Mouse (Mus musculus) adrenal gland, adult (tissue): ENCODE data around the gene Zfp740.
"Not testable (repeated sequence)": the region's sequence is repeated elsewhere in the genome, so short reads cannot be mapped to it uniquely, and the experiment has no call there.

ENCODE experiments used
- DNase-seq, 2 experiments: peaks; one replicate each; pipeline ENCODE4 v3.0.0; 2022 to 2023; ENCODE audit warnings: low spot score in 1 of 2; ENCODE audit not compliant: inconsistent age in 2 of 2

Zfp740 gene

DNA sequence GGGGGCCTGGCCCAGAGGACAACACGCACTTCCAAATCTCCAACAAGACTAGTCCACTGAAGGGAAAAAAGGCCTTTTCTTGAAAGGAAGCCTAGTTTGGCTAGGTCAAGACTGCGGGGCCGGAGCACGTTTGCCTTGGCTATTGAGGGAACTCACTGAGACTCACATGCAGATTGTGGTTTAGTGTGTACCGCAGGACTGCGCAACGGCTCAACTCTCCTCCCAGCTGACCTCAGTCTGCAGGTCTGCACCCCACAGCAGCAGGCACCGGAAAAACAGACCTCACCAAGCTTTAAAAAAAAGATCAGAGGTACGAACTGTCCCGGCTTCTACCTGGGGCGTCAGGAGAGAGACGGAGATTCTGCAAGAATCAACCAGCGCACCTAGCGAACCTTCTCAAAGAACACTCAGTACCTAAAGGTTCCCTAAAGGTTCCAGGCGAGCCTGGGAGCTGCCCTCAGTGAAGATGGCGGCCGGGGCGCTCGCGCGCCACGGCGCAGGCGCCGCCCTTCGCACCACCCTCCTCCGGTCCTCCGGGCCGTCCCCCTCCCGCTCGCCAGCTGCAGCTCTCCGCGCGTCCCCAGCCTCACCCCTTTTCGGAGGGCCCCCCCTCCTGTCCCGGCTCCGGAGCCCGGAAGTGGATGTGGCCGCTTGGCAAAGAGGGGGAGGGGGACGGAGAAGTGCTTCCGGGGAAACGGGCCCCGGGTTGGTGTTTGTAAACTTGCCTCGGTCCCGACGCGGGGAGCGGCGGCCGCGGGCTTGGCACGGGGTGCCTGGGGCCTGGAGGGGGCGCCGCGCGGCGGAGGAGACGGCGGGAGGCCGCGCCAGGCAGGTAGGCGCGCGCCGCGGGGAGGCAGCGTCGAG, at the start of gene Zfp740:
Zfp740 (plus strand) TSS at position 279 of the 864 bp plus-strand sequence.
- DNase-seq: peak; percentile 98 to 99

DNA sequence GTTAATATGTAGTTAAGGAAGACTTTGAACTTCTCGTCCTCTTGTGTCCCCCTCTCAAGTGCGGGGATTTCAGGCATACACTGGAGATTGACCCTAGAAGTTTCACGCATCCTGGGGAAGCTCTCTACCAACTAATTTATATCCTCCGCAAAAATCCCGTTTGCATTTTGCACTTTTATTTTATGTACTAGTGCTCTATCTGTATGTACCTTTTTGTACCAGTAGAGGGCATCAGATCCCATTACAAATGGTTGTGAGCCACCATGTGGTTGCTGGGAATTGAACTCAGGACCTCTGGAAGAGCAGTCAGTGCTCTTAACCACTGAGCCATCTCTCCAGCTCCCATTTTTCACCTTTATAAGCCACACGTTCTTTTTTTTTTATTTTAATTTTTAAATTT, 48.0 kb upstream of the Zfp740 start:
- DNase-seq: not testable (repeated sequence)

DNA sequence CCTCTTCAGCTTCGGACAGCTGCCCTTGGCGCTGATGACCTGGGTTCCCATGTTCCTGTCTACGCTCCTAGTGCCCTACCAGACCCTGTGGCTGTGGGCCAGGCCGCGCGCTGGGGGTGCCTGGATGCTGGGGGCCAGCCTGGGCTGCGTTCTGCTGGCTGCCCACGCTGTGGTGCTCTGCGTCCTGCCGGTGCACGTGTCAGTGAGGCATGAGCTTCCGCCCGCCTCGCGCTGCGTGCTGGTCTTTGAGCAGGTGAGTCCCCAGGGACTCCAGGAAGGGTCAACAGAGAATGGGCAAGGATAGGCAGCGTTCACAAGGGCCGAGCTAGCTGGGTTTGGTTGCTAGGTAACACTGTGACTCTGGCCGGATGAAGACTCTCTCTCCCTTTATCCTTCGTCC, 46.2 kb upstream of the Zfp740 start:
- no peak for DNase-seq

DNA sequence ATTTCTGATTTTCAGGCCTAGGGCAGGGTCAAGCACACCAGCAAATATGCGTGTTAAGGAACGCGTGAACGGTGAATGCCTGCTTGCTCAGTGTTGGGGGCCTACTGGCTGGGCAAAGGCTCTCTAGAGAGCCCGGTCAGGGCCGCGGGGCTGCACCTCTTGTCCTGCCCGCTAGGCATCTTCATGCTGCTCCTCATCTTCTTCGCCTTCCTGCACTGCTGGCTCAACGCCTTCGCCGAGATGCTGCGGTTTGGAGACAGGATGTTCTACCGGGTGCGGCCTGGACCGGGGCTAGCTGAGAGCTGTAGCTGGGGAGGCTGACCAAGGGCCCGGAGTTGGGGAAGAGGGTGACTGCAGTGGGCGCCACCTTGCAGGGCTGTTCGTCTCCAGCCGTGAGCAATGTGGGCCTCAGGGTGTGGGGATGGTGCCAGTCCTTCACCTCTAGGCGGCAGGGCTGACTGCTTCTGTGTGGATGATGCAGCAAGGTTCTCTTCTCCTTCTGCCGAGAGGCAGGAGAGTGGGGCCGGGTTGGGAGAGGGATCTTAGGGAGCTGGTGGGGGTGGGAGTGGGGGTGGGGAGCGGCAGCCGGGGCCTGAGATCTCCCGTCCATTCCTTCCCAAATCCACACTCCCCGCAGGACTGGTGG, 42.5 kb upstream of the Zfp740 start:
- DNase-seq: no peak

DNA sequence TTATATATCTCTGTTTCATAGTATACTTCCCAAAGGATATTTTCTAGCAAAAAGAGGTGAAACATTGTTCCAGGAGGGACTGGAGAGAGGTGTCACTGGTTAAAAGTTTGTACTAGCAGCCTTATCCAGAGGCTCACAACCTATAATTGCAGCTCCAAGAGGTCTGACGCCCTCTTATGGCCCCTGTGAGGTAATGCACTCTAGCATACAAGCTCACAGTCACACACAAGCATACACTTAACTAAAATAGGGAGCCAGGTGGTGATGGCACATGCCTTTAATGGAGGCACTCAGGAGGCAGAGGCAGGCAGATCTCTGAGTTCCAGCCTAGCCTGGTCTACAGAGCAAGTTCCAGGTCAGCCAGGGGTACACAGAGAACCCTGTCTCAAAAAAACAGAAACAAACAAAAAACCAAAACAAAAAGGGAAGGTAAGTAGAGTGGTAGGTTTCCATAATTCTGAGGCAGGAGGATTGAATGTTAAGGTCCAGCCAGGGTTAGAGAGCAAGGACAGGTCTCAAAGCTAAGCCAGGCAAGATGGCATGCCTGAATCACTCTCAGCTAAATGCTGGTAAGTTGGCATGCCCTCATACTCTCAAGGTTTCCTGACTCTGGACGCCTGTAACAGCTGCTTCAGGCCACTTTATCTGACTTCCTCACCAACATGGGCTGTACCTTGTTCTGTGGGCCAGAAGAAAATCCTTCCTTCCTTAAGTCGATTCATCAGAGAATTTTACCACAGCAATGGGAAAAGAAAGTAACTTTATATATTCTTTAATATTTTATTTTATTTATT, 39.0 kb upstream of the Zfp740 start:
- DNase-seq: peak in 1 of 2 experiments; percentile 77

DNA sequence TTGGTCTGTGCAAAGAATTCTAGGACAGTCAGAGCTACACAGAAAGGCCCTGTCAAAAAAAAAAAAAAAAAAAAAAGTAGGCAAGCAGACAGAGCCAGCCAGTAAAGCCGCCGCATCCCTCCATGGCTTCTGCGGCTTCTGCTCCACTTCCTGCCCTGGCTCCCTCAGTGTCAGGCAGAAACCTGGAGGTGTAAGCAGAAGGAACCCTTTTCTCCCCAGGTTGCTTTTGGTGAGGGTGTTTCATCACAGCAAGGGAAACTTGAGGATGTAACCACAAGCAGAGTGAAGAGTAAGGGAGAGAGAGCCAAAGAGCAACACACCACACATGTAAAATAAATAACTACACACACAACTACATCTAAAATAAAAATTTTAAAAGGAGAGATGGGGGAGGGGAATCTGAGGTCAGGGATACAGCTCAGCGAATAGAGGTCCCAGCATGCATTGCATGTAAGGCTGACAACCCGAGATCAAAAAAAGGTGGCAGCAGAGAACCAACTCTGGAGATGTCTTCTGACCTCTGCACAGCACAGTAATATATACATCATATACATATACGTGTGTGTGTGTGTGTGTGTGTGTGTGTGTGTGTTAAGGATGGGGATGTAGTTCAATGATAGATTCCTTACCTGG, 37.5 kb upstream of the Zfp740 start:
- no peak for DNase-seq

DNA sequence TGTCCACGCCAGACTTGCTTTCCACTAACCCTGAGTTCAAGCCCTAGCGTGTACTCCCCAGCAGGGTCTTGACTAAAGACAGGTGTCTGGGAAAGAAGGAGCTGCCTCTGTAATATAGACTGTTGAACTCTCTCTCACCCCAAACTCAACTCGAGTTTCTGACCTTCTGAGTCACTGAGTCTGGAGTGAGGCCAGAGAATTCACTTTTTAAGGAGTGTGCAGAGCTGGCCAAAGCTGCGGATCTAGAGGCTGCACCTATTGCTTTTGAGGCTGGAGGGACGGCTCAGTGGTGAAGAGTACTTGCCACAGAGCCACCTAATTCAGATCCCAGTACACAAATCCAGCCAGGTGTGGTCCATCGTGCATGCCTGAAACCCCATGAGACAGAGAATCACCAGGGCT, 35.4 kb upstream of the Zfp740 start:
- peak; percentile 72 to 92 for DNase-seq

DNA sequence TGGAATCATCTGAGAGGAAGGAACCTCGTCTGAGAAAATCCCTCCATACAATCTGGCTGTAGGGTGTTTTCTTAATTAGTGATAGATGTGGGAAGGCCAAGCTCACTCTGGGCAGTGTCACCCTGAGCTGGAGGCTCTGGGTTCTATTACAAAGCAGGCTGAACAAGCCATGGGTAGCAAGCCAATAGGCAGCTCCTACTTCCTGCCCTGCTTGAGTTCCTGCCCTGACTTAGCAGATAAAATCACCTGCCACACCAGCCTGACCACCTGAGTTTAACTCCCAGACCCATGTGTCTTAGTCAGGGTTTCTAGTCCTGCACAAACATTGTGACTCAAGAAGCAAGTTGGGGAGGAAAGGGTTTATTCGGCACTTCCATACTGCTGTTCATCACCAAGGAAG, 34.0 kb upstream of the Zfp740 start:
- DNase-seq: no peak

DNA sequence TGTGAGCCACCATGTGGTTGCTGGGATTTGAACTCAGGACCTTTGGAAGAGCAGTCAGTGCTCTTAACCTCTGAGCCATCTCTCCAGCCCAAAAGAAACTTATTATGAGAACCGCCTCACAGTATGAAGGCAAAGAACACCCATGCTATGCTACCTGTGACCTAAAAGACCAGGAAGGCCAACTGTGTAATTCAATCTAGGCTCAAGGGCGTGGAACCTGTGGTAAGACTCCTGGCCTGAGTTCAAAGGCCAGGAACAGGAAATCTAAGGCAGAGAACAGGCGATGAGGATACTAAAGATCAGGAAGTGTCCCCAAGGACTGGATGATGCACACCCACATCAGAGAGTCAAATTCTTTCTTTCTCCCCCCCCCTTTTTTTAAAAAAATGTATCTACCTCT, 29.5 kb upstream of the Zfp740 start:
- no peak for DNase-seq

DNA sequence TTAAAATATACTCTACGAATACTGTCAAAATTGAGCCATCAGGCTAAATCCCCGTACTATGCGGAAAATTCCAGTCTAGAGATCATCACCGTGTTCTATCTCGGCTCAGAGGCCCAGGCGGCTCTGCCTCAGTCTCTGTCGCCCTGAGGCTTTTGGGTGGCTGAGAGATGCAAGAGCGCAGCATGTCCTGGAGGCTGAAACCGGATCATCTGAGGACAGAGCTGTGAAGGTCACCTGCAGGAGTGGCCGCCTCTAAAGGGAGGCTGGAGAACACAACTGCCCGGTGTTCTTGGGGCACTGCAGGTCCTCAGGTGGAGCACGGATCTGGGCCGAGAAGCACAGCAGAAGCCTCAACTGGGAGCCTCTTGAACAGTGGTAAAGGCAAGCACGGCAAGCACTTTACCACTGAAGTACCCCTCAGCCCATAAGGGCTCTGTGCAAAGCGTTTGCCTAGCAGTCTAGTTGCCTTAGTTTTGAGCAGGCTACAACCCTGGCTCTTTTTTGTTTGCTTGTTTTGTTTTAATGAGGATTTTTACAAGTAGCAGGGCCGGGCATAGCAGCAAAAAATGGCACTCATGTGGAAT, 27.2 kb upstream of the Zfp740 start:
- DNase-seq: peak in 1 of 2 experiments; percentile 65

DNA sequence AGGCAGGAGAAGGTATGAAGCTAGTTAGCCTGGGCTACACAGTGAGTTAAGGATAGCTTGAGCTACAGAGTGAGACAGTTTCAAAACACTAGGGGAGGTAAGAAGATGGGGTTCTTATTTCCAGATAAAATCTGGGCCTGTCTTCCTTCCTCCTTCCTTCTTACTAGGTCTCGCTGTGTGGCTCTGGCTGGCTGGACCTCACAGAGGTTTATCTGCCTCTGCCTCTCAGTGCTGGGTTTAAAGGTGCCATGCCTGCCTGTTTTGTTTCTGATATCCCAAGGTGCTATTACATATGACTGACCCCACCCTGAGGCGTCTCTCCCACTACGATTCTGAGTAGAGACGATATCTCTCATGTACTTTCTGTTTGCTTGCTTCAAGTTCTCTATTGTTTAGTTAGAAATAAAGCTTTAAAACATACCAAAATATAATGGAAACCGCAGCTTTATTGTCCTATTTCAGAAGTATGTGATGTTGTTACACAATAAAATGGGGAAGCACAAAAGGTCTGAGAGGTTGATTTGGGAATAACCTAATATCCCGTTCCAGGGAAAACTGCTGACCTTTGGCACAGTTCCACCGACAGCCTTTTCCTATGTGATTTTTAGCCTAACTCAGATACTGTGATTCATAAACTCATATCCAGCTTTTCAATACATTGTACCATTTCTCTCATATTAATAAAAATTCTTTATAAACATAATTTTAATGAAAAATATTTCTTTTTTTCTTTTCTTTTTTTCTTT, 26.3 kb upstream of the Zfp740 start:
- peak in 1 of 2 experiments; percentile 67 for DNase-seq

DNA sequence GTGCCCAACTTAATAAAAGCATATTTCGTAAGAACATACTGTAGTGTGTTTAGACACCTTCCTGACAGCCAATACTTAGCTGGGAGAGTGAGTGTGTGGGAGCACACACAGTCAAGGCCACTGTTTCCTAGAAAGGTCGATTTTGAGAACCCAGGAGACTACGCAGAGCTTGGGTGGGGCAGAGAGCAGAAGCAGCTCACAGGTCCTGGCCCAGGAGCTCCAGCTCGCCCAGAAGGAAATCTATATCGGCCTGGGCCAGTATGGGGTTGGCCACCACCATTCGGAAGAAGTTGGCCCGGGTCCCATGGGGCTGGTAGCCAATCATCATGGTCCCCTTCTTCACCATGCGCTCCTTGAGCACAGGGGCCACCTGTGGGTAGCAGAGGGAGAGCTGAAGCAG, 25.6 kb upstream of the Zfp740 start:
- peak; percentile 38 to 67 for DNase-seq

DNA sequence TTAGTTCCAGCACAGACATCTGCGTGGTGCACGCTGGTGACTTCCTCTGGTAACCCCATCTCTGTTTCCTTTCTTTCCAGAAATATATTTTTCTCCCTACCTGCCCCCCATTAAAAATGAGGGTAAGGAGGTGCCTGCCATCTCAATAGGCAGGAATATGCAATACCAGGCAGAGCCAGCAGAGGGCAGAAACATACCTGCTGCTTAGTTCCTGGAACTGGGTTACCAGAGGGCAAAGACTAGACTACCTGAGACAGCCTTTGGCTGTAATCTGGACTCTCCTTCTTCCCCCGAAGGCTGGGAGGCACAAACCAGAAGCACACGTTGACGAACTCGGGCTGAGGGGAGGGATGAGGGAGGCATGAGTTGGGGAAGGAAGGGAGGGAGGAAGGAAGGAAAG, 24.8 kb upstream of the Zfp740 start:
- peak; percentile 77 to 94 for DNase-seq

DNA sequence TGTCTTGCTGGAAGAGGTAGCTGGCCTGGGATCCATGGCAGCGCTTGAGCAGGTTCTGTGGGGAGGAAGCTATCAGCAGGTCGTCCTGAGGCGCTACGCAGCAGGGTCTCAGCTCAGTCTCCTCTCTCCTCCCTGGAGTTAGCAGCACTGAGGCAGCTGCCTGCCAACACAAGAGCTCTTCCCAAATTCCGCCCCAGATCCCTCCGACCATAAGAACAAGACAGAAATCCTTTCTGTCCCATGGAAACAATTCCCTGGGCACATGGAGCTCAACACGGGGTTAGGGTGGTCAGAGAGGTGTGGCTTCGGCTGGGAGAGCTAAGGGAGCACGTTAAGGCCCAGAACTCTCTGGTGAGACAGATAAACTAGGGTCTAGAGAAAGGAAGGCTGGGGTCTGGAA, 23.9 kb upstream of the Zfp740 start:
- no peak for DNase-seq

DNA sequence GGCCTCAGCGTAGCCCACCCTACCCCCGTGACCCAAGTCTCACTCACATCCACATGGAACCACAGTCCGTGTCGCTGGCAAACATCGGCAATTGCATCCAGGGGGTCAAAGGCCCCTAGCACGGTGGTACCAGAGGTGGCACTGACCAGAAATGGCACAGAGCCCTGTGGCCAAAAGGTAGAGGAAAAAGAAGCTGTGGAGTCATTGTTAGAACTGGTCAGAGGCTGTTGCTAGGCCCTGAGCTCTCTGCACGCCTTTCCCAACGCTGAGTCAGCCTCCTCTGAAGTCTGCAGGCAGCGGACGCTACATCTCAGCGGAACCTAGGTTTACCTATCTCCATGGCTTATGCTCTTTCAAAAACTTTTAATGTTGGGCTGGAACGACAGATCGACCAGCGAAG, 23.1 kb upstream of the Zfp740 start:
- no peak for DNase-seq

DNA sequence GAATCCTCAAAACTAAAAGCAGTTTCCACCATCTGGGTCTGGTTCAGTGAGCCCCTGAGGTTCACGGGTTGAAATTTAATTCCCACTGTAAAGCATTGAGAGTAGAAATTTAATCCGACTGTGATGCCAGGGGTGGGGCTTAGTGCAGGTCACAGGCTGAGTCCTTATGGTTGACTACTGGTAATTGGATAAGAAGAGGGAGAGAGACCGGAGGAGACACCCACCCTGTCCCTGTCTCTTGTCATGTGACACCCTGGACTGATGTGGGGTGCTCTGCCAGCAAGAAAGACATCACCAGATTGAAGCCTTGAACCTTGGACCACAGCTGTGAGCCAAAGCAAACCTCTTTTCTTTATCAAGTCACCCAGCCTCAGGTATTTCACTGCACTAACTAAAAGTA, 20.0 kb upstream of the Zfp740 start:
- no peak for DNase-seq

DNA sequence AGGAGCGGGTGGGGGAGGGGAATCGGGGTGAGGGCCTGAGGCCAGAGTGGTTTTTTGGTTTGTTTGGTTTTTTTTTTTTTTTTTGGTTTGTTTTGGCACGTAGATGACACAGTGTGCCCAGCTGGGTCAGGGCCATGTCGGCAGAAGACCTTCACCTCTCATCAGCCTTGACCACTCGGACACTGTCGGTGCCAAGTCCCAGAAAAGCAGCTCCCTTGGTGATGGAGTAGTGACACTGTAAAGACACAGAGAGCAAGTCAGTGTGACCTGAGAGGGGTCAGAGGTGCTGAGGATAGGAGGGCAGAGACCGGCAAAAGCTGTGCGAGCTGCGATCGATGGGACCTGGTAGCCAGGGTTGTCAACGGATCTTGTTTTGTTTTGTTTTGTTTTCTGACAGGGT, 16.8 kb upstream of the Zfp740 start:
- peak; percentile 63 to 79 for DNase-seq

DNA sequence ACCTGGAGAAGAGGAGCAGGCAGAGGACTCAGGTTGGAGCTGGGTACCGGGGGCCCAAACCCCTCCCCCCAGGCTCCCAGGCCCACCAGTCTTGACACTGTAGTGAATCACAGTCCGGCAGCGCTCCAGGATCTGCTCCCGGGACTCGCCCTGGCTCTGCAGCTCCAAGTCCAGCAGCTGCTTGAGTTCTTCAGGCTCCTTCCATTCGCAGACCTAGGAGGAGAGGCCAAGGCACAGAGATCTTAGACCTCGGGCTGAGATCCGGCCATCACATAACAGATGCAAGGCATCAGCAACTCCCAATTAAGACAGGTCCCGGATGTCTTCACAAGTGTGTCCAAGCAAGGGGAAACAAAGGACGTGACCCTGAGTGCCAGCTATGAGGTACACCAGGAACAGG, 15.0 kb upstream of the Zfp740 start:
- no peak for DNase-seq

DNA sequence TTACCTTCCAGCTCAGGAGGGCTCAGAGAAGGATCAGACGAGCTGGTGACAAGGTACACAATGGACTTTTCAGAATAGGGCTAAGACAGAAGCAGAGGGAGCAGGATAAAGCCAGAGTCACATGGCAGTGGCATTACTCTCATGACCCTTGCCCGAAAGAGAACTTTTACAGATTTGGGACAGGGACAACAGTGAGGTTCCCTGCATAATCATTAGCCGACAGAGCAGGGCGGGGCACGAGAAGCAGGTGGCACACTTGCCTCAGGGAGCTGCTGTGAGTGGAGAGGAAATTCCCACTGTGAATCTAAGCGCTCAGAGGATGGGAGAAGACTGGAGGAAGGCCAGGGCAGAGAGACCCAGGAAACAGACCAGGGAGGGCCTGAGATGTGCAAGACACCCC, 14.2 kb upstream of the Zfp740 start:
- DNase-seq: peak in 1 of 2 experiments; percentile 26

DNA sequence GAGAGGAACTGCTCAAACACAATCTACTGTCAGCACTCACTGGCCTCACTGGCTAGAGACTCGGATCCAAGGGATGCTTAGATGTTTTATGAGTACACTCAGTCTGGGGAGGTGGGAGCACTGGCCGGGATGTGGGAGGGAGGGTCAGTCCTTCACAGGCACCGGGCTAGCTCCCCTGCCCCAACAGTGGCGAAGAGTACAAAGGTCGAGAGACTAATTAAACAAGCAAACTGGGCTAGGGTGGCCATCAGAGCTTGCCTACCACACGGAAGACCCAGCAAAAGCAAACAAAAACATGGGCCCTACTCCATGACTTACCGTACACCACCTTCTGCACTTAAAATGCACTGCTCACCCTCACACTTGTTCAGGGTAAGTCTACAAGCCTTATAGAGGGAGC, 11.3 kb upstream of the Zfp740 start:
- peak in 1 of 2 experiments; percentile 26 for DNase-seq
